Mouse (Mus musculus) kidney, embryonic 16.5 days (tissue): ENCODE data around the gene Hdac4. TPM values are rescaled to one million over a fixed set of nuclear protein-coding genes. Genes with fewer than 3 reads are reported as not detected.

Experiments used
- ATAC-seq: fragments of 200-750 bp; cut with Nextera tagmentation; 2 replicates; pipeline ENCODE4 v1.8.0; 2017; ENCODE audit warnings: moderate TSS enrichment; ENCODE audit not compliant: low FRiP score, low TSS enrichment
- H3K27ac ChIP-seq: fragments of 300-500 bp; sonication (generic); 2 replicates; pipeline ENCODE4 v1.5.1; 2014; ENCODE audit warnings: low read length
- H3K27me3 ChIP-seq: fragments of 300-500 bp; sonication (generic); 2 replicates; pipeline ENCODE4 v1.6.1; 2014; ENCODE audit warnings: low read length, control low read depth, mixed read lengths; ENCODE audit not compliant: insufficient read depth
- H3K36me3 ChIP-seq: fragments of 300-500 bp; sonication (generic); 2 replicates; pipeline ENCODE4 v1.6.1; 2014; ENCODE audit warnings: low read length, control low read depth, mixed read lengths; ENCODE audit not compliant: insufficient read depth
- H3K4me1 ChIP-seq: fragments of 300-500 bp; sonication (generic); 2 replicates; pipeline ENCODE4 v1.6.1; 2014; ENCODE audit warnings: low read length, control low read depth, mixed read lengths; ENCODE audit not compliant: insufficient read depth
- H3K4me2 ChIP-seq: fragments of 300-500 bp; sonication (generic); replicated peaks from 2 replicates; pipeline ENCODE4 v1.6.1; 2014; ENCODE audit warnings: low read depth, low read length
- H3K4me3 ChIP-seq: fragments of 300-500 bp; sonication (generic); 2 replicates; pipeline ENCODE4 v1.5.1; 2014; ENCODE audit warnings: mild to moderate bottlenecking, low read length
- H3K9ac ChIP-seq: fragments of 300-500 bp; sonication (generic); replicated peaks from 2 replicates; pipeline ENCODE4 v1.6.1; 2014; ENCODE audit warnings: low read length
- H3K9me3 ChIP-seq: fragments of 300-500 bp; sonication (generic); 2 replicates; pipeline ENCODE4 v1.6.1; 2016; ENCODE audit warnings: low read length, control low read depth
- WGBS: fragments of 180-500 bp; shearing (Covaris S2); extraction: QIAGEN DNeasy Blood & Tissue Kit; methylation state at CpG from one replicate; pipeline ENCODE4 v1.1.7; 2014; 5-methylcytosine and 5-hydroxymethylcytosine counted together
- polyA plus RNA-seq: library from polyadenylated mRNA; unstranded; fragments of >200 nt; fragmentation: Nextera tagmentation; extraction: Ambion mirVana; gene quantifications from 2 replicates; pipeline ENCODE4 v1.2.1, GENCODE M21; 2015

Hdac4 gene
- polyA plus RNA-seq, 1 experiment from 2014 or later: 17.7 TPM

- peak; percentile 64 for ATAC-seq
- Histone ChIP-seq H3K4me3 (no peak overlapping the region), H3K9me3 (no peaks in the 10 kb centered on the region; the same call in 1 of the 2 replicates), H3K4me2 (no peak overlapping the region), H3K27ac (no peak overlapping the region), H3K4me1 (peaks cover 9% of the 10 kb centered on the region; the same call in 1 of the 2 replicates), H3K27me3 (no peaks in the 10 kb centered on the region), H3K36me3 (no peaks in the 10 kb centered on the region), H3K9ac (no peak overlapping the region)
- WGBS: 23% methylated on average over 13 of the region's 13 CpGs
Measured at GRCm38 (mm10) chr1:92212003-92212750, 16.7 kb upstream of the Hdac4 start.

- no peak overlapping the region for H3K4me3 ChIP-seq
- H3K4me1 ChIP-seq: no peaks in the 10 kb centered on the region
- no peaks in the 10 kb centered on the region for H3K27me3 ChIP-seq
- H3K36me3 ChIP-seq: no peaks in the 10 kb centered on the region
- WGBS: 64% methylated on average over 17 of the region's 17 CpGs
- H3K4me2 ChIP-seq: no peak overlapping the region
- no peak overlapping the region for H3K9ac ChIP-seq
- H3K9me3 ChIP-seq: no peaks in the 10 kb centered on the region
- H3K27ac ChIP-seq: no peak overlapping the region
- ATAC-seq: no peak
Measured at GRCm38 (mm10) chr1:92202639-92203352, 7.3 kb upstream of the Hdac4 start.

- Histone ChIP-seq H3K9me3 (no peaks in the 10 kb centered on the region), H3K27me3 (no peaks in the 10 kb centered on the region), H3K9ac (no peak overlapping the region), H3K4me2 (no peak overlapping the region), H3K4me1 (no peaks in the 10 kb centered on the region), H3K36me3 (no peaks in the 10 kb centered on the region), H3K4me3 (no peak overlapping the region), H3K27ac (no peak overlapping the region)
- WGBS: 85% methylated on average over 3 of the region's 3 CpGs
- ATAC-seq: no peak
Measured at GRCm38 (mm10) chr1:92190463-92190862, 5.0 kb downstream of the Hdac4 start.

- H3K4me2 ChIP-seq: no peak overlapping the region
- H3K9ac ChIP-seq: no peak overlapping the region
- no peaks in the 10 kb centered on the region for H3K36me3 ChIP-seq
- no peaks in the 10 kb centered on the region for H3K27me3 ChIP-seq
- H3K27ac ChIP-seq: no peak overlapping the region
- no peak overlapping the region for H3K4me3 ChIP-seq
- WGBS: 91% methylated on average over 3 of the region's 3 CpGs
- no peak for ATAC-seq
- no peaks in the 10 kb centered on the region for H3K4me1 ChIP-seq
- H3K9me3 ChIP-seq: no peaks in the 10 kb centered on the region
Measured at GRCm38 (mm10) chr1:92187137-92187536, 8.4 kb downstream of the Hdac4 start.

GRCm38 (mm10) chr1:92184600-92184999 is 10.9 kb downstream of the Hdac4 start:
- Histone ChIP-seq H3K36me3 (no peaks in the 10 kb centered on the region), H3K27me3 (no peaks in the 10 kb centered on the region), H3K4me3 (no peak overlapping the region), H3K4me2 (no peak overlapping the region), H3K9me3 (no peaks in the 10 kb centered on the region), H3K9ac (no peak overlapping the region), H3K4me1 (peaks cover 8% of the 10 kb centered on the region), H3K27ac (no peak overlapping the region)
- 79% methylated on average over 1 of the region's 1 CpGs for WGBS
- no peak for ATAC-seq

DNA sequence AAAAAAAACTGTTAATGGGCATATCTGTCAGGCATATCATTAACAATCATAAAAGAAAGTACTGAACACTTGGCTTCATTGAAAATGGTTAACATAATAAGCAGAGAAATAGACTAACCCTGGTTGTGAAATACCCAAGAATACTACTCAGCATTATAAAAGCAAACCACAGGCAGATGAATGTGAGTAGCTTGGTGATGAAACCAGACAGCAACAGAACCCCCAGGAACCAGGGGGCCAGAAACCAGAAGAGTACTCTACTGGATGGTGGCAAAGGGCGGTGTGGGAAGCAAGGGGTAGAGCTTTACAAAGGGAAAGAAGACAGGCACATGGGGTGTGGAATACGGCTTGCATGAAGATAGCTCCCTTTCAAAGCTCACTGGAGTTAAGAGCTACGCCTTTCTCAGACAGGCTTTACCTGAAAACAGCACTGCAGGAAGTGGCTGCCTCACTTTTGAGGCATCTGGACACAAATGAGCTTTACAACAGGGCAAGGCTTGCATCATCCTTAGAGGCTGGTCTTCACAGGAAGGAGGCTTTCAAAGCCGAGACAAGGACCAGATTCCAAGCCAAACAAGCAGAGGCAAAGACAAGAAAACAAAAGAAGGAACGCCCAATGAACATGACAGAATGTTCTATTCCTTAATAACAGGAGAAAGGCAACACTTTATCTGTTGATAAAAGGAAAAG is 12.3 kb downstream of the Hdac4 start:
- H3K27ac ChIP-seq: no peak overlapping the region
- H3K27me3 ChIP-seq: no peaks in the 10 kb centered on the region
- no peak overlapping the region for H3K4me2 ChIP-seq
- WGBS: 73% methylated on average over 5 of the region's 5 CpGs
- H3K4me3 ChIP-seq: no peak overlapping the region
- no peak for ATAC-seq
- H3K4me1 ChIP-seq: peaks cover 18% of the 10 kb centered on the region
- no peaks in the 10 kb centered on the region for H3K36me3 ChIP-seq
- no peak overlapping the region for H3K9ac ChIP-seq
- H3K9me3 ChIP-seq: no peaks in the 10 kb centered on the region

GRCm38 (mm10) chr1:92181970-92182369 is 13.5 kb downstream of the Hdac4 start:
- Histone ChIP-seq H3K9me3 (no peaks in the 10 kb centered on the region), H3K27me3 (no peaks in the 10 kb centered on the region), H3K36me3 (no peaks in the 10 kb centered on the region), H3K27ac (no peak overlapping the region), H3K9ac (no peak overlapping the region), H3K4me3 (no peak overlapping the region), H3K4me1 (peaks cover 29% of the 10 kb centered on the region), H3K4me2 (no peak overlapping the region)
- WGBS: 36% methylated on average over 2 of the region's 2 CpGs
- ATAC-seq: no peak

- H3K4me3 ChIP-seq: peak overlapping the region; percentile 84
- H3K36me3 ChIP-seq: no peaks in the 10 kb centered on the region
- H3K9ac ChIP-seq: peak overlapping the region; percentile 94
- H3K4me2 ChIP-seq: peak overlapping the region; percentile 85
- peaks cover 32% of the 10 kb centered on the region for H3K4me1 ChIP-seq
- peak overlapping the region; percentile 99 for H3K27ac ChIP-seq
- no peaks in the 10 kb centered on the region for H3K27me3 ChIP-seq
- H3K9me3 ChIP-seq: no peaks in the 10 kb centered on the region
- under 1% methylated on average over 83 of the region's 97 CpGs for WGBS
- ATAC-seq: peak; percentile 99
Measured at GRCm38 (mm10) chr1:92180141-92181137, 15.1 kb downstream of the Hdac4 start.

DNA sequence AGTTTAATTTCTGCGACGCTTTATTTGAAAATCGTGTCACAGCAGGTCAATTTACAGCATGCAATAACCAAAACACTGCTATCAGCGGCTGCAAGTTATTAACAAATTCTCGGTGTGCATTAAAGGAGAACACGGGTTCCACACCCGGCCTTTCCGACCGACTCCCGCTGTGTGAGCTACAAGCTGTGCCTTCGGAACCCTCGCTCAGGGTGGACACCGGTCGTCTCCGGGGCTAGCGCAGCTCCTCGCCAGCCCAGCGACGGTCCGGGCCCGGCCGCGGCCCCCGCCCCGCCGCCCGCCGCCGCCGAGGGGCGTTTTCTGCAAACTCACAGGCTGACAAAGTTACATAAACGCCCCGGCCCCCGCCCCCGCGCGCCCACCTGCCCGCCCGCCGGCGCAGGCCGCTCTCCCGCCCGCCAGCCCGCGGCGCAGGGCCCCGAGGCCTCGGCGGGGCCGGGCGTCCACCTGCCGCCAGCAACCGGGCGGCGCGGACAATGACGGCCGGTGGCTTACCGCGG is 16.0 kb downstream of the Hdac4 start:
- Histone ChIP-seq H3K36me3 (no peaks in the 10 kb centered on the region), H3K9me3 (no peaks in the 10 kb centered on the region), H3K4me2 (peak overlapping the region; percentile 85), H3K9ac (peak overlapping the region; percentile 92), H3K27me3 (no peaks in the 10 kb centered on the region), H3K27ac (peak overlapping the region; percentile 96), H3K4me1 (peaks cover 41% of the 10 kb centered on the region), H3K4me3 (peak overlapping the region; percentile 84)
- ATAC-seq: no peak; the same call in 1 of the 2 replicates
- under 1% methylated on average over 52 of the region's 61 CpGs for WGBS
